In the genomic region with DNA sequence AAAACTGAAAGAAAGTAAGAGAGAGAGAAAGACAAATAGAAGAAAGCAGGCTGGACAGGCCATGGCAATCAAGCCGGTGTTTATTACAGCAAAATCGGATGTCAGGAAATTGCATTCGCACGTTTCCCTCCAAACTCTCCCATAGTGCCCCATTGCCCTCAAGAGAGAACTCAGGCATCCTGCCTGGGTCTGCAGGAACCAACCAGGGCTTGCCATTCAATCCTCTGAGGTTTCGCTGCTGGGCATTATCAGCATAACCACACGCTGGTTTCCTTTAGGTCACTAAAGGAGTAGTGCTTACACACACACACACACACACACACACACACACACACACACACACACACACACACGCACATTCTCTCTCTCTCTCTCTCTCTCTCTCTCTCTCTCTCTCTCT, we compare ENCODE assay signal across 10 mouse cellular contexts. TPM values are rescaled to one million over a fixed set of nuclear protein-coding genes. Genes with fewer than 3 reads are reported as not detected.
DNase-seq lines count a peak whose midpoint lies in the region; TF ChIP-seq lines count a peak whose summit lies in the region.
"Had no signal": no experiment of that assay in that cellular context is flagged by ENCODE, and none has a peak within 500 bp of the region (broad histone marks: within the 10 kb centered on the region; RNA-seq: fewer than 3 reads in every experiment).

No protein-coding gene starts in this region.

- H3K9me3 ChIP-seq in megakaryocyte, embryonic 14.5 days = peaks cover 24% of the 10 kb centered on the region

- H3K4me3 ChIP-seq in thymus, adult 2 months (ENCODE audit: control insufficient read depth, insufficient read depth, low read length) = peak overlapping the region; percentile 41
- peak overlapping the region; percentile 46 for H3K4me3 ChIP-seq in megakaryocyte, embryonic 14.5 days (replicated peaks)
- H3K4me3 ChIP-seq: hindbrain, embryonic 10.5 days; myocyte had no signal

- peak overlapping the region; percentile 14; the same call in 1 of the 2 replicates for H3K27ac ChIP-seq in thymus, adult 2 months (ENCODE audit: control insufficient read depth, insufficient read depth, low read length)
- H3K27ac ChIP-seq: hindbrain, embryonic 10.5 days had no signal

- no peaks in the 10 kb centered on the region for H3K36me3 ChIP-seq in thymus, adult 2 months (ENCODE audit: control insufficient read depth, insufficient read depth, low read length)
- H3K36me3 ChIP-seq in megakaryocyte, embryonic 14.5 days (replicated peaks; ENCODE audit: low read length) = peaks cover 3% of the 10 kb centered on the region
- H3K36me3 ChIP-seq: hindbrain, embryonic 10.5 days had no signal

- no peak for TF ChIP-seq CTCF in thymus, adult 2 months (IDR thresholded peaks at IDR 0.05; ENCODE audit: borderline replicate concordance, control insufficient read depth, extremely low read depth, insufficient read depth, low read length, poor library complexity)

- peaks cover 11% of the 10 kb centered on the region for H3K4me1 ChIP-seq in thymus, adult 2 months (replicated peaks; ENCODE audit: control insufficient read depth, insufficient read depth, low read length)
- peaks cover 25% of the 10 kb centered on the region for H3K4me1 ChIP-seq in megakaryocyte, embryonic 14.5 days

- no peak for TF ChIP-seq POLR2A in thymus, adult 2 months (IDR thresholded peaks at IDR 0.05; ENCODE audit: control insufficient read depth, extremely low read depth, insufficient read depth, low read length, poor library complexity)

- no peaks in the 10 kb centered on the region for H3K27me3 ChIP-seq in thymus, adult 2 months (ENCODE audit: control insufficient read depth, insufficient read depth, low read length)
- H3K27me3 ChIP-seq in megakaryocyte, embryonic 14.5 days (replicated peaks) = peaks cover 84% of the 10 kb centered on the region

- WGBS in thymus, adult 2 months = 3% methylated on average over 7 of the region's 7 CpGs

- DNase-seq in thymus, adult 2 months = peak; percentile 26
- no peak for DNase-seq in thymus, adult 18-20 months
- peak; percentile 57 for DNase-seq in T-cell, adult 2 months (ENCODE audit: low spot score)
- DNase-seq in cerebellum, postnatal 4 days (ENCODE audit: low spot score in 2 of 2) = no peak
- DNase-seq in cerebellum, postnatal 36 days = no peak
- DNase-seq in ovary, postnatal 36 days (ENCODE audit: low spot score) = no peak
- DNase-seq: right cerebral cortex, postnatal 4 days had no signal

RNA-seq across cellular contexts. Expression of a gene that starts 18.3 kb away (rescaled TPM):
- 10.9 and 14.2 TPM in 2 replicates for polyA plus RNA-seq in thymus, adult 2 months (2012; rRNA removed)
- 3.7 and 4.1 TPM in 2 replicates for polyA plus RNA-seq in megakaryocyte, embryonic 14.5 days (2012; ENCODE audit: insufficient read depth, low replicate concordance)

RNA-seq across cellular contexts. Expression of a gene that starts 54.2 kb away (rescaled TPM):
- 75.4 and 90.9 TPM in 2 replicates for polyA plus RNA-seq in thymus, adult 2 months (2012; rRNA removed)
- 3.4 and 4.4 TPM in 2 replicates for polyA plus RNA-seq in megakaryocyte, embryonic 14.5 days (2012; ENCODE audit: insufficient read depth, low replicate concordance)

Comparison
In these comparisons a context has a peak if more than half of its experiments do, and no peak if none do; other contexts are left out.
1. DNase-seq: peak in thymus, adult 2 months (single experiment) and T-cell, adult 2 months (single experiment); none in thymus, adult 18-20 months (0 of 2), cerebellum, postnatal 4 days (0 of 2), cerebellum, postnatal 36 days (0 of 2) and ovary, postnatal 36 days (single experiment).
2. RNA of a gene that starts 54.2 kb away (polyA plus RNA-seq): 75.4 to 90.9 TPM in thymus, adult 2 months; 3.4 to 4.4 TPM in megakaryocyte, embryonic 14.5 days; every median in the first group is over 10 times any median in the second.